In the genomic region with DNA sequence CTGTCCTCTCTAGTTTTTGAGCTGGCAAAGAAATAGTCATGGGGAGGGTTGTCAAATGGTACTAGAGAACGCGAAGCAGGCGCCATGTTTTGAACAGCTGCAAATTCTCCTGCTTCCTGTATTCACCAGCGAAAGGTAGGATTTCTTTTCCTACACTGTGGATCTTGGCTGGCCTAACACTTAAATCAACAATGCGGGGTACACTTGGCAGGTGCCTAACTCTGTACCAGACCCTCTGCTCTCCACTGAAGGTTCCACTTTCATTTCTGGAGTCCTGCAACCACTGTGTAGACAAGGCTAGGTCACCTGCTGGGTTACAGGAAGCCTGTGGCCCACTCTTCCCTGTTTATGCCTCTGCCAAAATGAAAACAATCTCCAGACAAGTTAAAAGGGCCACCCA, we compare ENCODE assay signal across 17 mouse cellular contexts.
DNase-seq lines count a peak whose midpoint lies in the region; ATAC-seq and TF ChIP-seq lines count a peak whose summit lies in the region.
"Had no signal": no experiment of that assay in that cellular context is flagged by ENCODE, and none has a peak within 500 bp of the region (broad histone marks: within the 10 kb centered on the region; RNA-seq: fewer than 3 reads in every experiment).

No protein-coding gene starts in this region.

- peaks cover 39% of the 10 kb centered on the region for H3K4me1 ChIP-seq in kidney, embryonic 15.5 days
- H3K4me1 ChIP-seq in embryonic facial prominence, embryonic 10.5 days, result peaks cover 20% of the 10 kb centered on the region
- H3K4me1 ChIP-seq in hindbrain, postnatal 0 days (ENCODE audit: insufficient read depth, low read length), result no peaks in the 10 kb centered on the region
- H3K4me1 ChIP-seq: embryonic facial prominence, embryonic 12.5 days had no signal

- no peaks in the 10 kb centered on the region for H3K9me3 ChIP-seq in kidney, embryonic 15.5 days (replicated peaks)
- no peaks in the 10 kb centered on the region for H3K9me3 ChIP-seq in embryonic facial prominence, embryonic 10.5 days
- H3K9me3 ChIP-seq in hindbrain, postnatal 0 days (ENCODE audit: low read length), result no peaks in the 10 kb centered on the region
- H3K9me3 ChIP-seq: embryonic facial prominence, embryonic 12.5 days; hindbrain, embryonic 15.5 days had no signal

- TF ChIP-seq CTCF in hindbrain, postnatal 0 days (IDR thresholded peaks at IDR 0.05; ENCODE audit: low read depth), result no peak

- H3K27me3 ChIP-seq in kidney, embryonic 15.5 days, result peaks cover 18% of the 10 kb centered on the region; the same call in 1 of the 2 replicates
- H3K27me3 ChIP-seq in embryonic facial prominence, embryonic 10.5 days (replicated peaks; ENCODE audit: low read depth, poor library complexity, severe bottlenecking), result no peaks in the 10 kb centered on the region
- no peaks in the 10 kb centered on the region for H3K27me3 ChIP-seq in hindbrain, postnatal 0 days (ENCODE audit: insufficient read depth, low read length)
- H3K27me3 ChIP-seq: hindbrain, embryonic 15.5 days had no signal

- 22% methylated on average over 5 of the region's 5 CpGs for WGBS in kidney, embryonic 15.5 days
- WGBS in embryonic facial prominence, embryonic 10.5 days, result 88% methylated on average over 5 of the region's 5 CpGs
- WGBS in hindbrain, postnatal 0 days, result 73% methylated on average over 5 of the region's 5 CpGs

- no peak for DNase-seq in kidney, adult 8-10 months
- DNase-seq in embryonic facial prominence, embryonic 10.5 days (ENCODE audit: low spot score), result no peak
- DNase-seq in forelimb bud, embryonic 11.5 days (ENCODE audit: low read depth, low spot score), result peak; percentile 24
- DNase-seq in neural tube, embryonic 10.5 days (ENCODE audit: extremely low spot score, low spot score), result peak; percentile 17
- DNase-seq in hindbrain, postnatal 0 days (ENCODE audit: low spot score), result no peak
- no peak for DNase-seq in c-Kit-positive CD71-positive TER-119-positive erythroid progenitor cells, embryonic 14.5 days (ENCODE audit: low spot score)
- DNase-seq: cerebellum, adult 9-10 months; gastrocnemius, postnatal 25 days; lung, adult 18-20 months; lung, postnatal 14 days; midbrain, embryonic 14.5 days; spleen, adult 18-20 months; thymus, postnatal 36 days had no signal

- ATAC-seq in kidney, embryonic 15.5 days (replicated peaks; ENCODE audit: low FRiP score), result peak; percentile 31; the same call in 1 of the 2 replicates
- no peak for ATAC-seq in hindbrain, postnatal 0 days
- ATAC-seq: forebrain, embryonic 14.5 days had no signal

- H3K9ac ChIP-seq in kidney, embryonic 15.5 days, result no peak overlapping the region
- no peak overlapping the region for H3K9ac ChIP-seq in hindbrain, postnatal 0 days (replicated peaks; ENCODE audit: low read length)
- H3K9ac ChIP-seq: embryonic facial prominence, embryonic 12.5 days; hindbrain, embryonic 15.5 days had no signal

- H3K36me3 ChIP-seq in kidney, embryonic 15.5 days, result no peaks in the 10 kb centered on the region
- no peaks in the 10 kb centered on the region for H3K36me3 ChIP-seq in embryonic facial prominence, embryonic 10.5 days (replicated peaks)
- no peaks in the 10 kb centered on the region for H3K36me3 ChIP-seq in hindbrain, postnatal 0 days (ENCODE audit: insufficient read depth, low read length)
- H3K36me3 ChIP-seq: embryonic facial prominence, embryonic 12.5 days; hindbrain, embryonic 15.5 days had no signal

- no peak overlapping the region for H3K4me3 ChIP-seq in kidney, embryonic 15.5 days (replicated peaks)
- no peak overlapping the region for H3K4me3 ChIP-seq in embryonic facial prominence, embryonic 10.5 days
- H3K4me3 ChIP-seq in hindbrain, postnatal 0 days (ENCODE audit: low read length), result no peak overlapping the region
- H3K4me3 ChIP-seq: embryonic facial prominence, embryonic 12.5 days; hindbrain, embryonic 15.5 days had no signal

- peak overlapping the region; percentile 76 for H3K27ac ChIP-seq in kidney, embryonic 15.5 days
- H3K27ac ChIP-seq in embryonic facial prominence, embryonic 10.5 days (replicated peaks), result peak overlapping the region; percentile 44; the same call in 1 of the 2 replicates
- no peak overlapping the region for H3K27ac ChIP-seq in hindbrain, postnatal 0 days
- H3K27ac ChIP-seq: embryonic facial prominence, embryonic 12.5 days; hindbrain, embryonic 15.5 days had no signal

- H3K4me2 ChIP-seq in kidney, embryonic 15.5 days, result peak overlapping the region; percentile 41
- no peak overlapping the region for H3K4me2 ChIP-seq in hindbrain, postnatal 0 days (ENCODE audit: low read depth, low read length)
- H3K4me2 ChIP-seq: embryonic facial prominence, embryonic 12.5 days; hindbrain, embryonic 15.5 days had no signal

Comparison
In these comparisons a context has a peak if more than half of its experiments do, and no peak if none do; other contexts are left out.
1. DNase-seq: peak in forelimb bud, embryonic 11.5 days (single experiment) and neural tube, embryonic 10.5 days (single experiment); none in kidney, adult 8-10 months (0 of 2), embryonic facial prominence, embryonic 10.5 days (single experiment), hindbrain, postnatal 0 days (single experiment) and c-Kit-positive CD71-positive TER-119-positive erythroid progenitor cells, embryonic 14.5 days (single experiment).